Mouse (Mus musculus) cortical plate, adult 2 months (tissue): ENCODE measurements around the gene Ly9.

ENCODE experiments used
- CTCF ChIP-seq: fragments of 200-500 bp; IDR thresholded peaks from 2 replicates; pipeline ENCODE4 v1.5.1; 2011; ENCODE audit warnings: mild to moderate bottlenecking, control low read depth, low read length; ENCODE audit not compliant: insufficient read depth; ENCODE audit errors: extremely low read depth
- POLR2A ChIP-seq: fragments of 200-500 bp; IDR thresholded peaks from 2 replicates; pipeline ENCODE4 v1.6.1; 2011; ENCODE audit warnings: mild to moderate bottlenecking, low read length, control low read depth; ENCODE audit not compliant: insufficient read depth; ENCODE audit errors: extremely low read depth

- no peak for TF ChIP-seq CTCF
- no peak for TF ChIP-seq POLR2A
Observed at GRCm38 (mm10) chr1:171556366-171556765, 50.8 kb downstream of the Ly9 start.
